Mouse (Mus musculus) erythroblast, embryonic 14.5 days (primary cell): Measurements from ENCODE around the gene Casp1.

Experiments used
- GATA1 ChIP-seq: IDR thresholded peaks from 2 replicates; pipeline ENCODE4 v1.6.1; 2012; ENCODE audit warnings: low read length, inconsistent platforms, mixed read lengths
- TAL1 ChIP-seq: IDR thresholded peaks from 3 replicates; pipeline ENCODE4 v1.6.1; 2012; ENCODE audit warnings: low read length, inconsistent platforms, mixed read lengths

GRCm38 (mm10) chr9:5345291-5345898 is 47.1 kb downstream of the Casp1 start, which contains the start of gene Casp12:
- TF ChIP-seq TAL1 (no peak), GATA1 (no peak)
